Mouse (Mus musculus): ENCODE measurements around the gene Nalcn. TPM values are rescaled to one million over a fixed set of nuclear protein-coding genes. Genes with fewer than 3 reads are reported as not detected.
"Not testable (repeated sequence)": the region's sequence is repeated elsewhere in the genome, so short reads cannot be mapped to it uniquely, and the experiment has no call there.

Nalcn gene
- total RNA-seq (2021) = 10 to 100 TPM; 65.6 to 67.5 TPM

DNA sequence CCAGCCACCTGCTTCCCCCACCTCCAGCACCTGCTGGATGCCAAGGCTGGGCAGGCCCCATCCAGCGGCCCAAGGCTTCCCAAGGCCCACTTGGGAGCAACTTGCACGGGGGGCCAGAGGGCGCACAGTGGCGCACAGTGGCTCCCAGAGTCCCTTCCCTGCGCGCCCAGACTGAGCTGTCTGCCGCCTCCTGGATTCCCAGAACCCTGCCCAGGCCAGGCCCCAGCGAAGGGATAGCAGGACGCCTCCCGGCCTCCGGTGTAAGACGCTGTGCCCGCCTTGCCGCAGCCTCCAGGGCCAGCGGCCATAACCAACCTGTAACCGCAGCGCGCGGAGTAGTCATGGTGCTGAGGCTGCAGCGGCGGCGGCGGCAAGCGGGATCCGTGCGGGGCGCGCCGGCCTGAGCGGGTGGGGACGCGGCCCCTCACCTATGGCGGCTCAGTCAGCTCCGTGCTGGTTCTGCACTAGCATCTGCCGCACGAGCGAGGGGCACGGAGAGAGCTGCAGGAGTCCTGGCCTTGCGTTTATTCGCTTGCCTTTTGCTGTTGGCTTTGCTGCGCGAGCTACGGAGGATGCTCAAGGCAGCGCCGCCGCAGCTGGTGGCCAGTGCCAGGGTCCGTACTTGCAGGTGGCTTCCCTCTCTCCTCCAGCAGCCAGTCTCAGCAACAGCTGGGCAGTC, at the start of gene Nalcn:
Gene Nalcn (minus strand): TSS at position 644 of the 679 bp plus-strand sequence.
- DNase-seq = peak; percentile 66 to 71

- not testable (repeated sequence) for DNase-seq
These were observed 44.1 kb upstream of the Nalcn start for GRCm38 (mm10) chr14:123671076-123671475.

DNA sequence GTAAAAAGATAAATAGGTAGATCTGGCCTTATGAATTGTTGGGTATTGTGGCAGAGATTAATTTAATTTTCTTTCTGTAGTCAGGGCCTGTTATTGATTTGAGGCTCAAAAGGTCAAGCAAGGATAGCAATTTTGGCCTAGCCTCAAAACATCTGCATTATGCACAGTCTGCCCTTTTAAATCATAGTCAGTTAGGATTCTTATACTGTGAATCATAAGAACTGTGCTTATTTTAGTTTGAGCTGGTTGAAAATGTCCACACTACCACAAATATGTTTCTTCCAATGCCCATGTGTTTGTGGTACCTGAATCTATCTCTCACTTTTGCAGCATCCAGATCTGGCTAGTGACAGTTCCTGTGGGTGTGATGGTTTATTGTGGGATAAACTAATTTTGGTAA, 37.5 kb upstream of the Nalcn start:
- DNase-seq = no peak

GRCm38 (mm10) chr14:123663206-123663605, 36.3 kb upstream of the Nalcn start:
- no peak for DNase-seq

- DNase-seq = no peak
These were observed 35.4 kb upstream of the Nalcn start for GRCm38 (mm10) chr14:123662386-123662785.

DNA sequence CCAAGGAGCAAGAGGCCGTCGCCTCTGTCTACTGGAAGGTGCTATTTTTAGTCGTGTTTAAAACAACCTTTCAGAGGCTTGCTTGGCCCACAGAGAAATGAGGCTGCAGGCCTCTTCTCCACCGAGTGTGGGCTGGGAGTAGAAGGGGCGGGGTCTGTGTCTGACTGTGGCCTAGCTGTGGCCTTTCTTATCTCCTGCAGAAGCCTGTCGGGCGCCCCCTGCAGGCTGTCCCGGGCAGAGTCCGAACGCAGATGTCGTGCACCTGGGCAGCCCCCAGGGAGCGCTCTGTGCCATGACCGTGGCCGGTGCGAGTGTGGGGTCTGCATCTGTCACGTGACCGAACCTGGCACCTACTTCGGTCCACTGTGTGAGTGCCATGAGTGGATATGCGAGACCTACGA, 34.1 kb upstream of the Nalcn start:
- peak; percentile 23 to 24 for DNase-seq

DNA sequence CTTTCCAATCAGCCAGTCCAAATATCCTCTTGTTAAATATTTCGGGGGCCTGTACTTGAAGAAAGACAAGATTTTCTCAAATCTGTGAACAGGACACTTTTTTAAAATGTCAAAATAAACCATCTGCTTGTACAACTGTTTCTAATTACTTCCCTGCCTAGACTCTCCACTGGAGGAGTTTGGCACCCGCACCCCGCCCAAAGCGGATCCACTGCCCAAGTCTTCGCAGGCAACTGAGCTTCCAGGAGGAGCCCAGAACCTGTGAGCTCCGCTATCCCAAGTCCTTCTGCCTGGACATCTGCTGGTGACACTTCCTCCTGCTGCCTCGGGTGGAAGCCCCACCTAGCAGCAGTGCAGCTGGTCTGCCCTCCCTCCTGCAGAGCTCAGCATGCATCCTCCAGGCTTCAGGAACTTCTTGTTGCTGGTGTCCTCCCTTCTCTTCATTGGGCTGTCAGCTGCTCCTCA, 33.0 kb upstream of the Nalcn start, which contains the start of gene Itgbl1:
Gene Itgbl1 (plus strand): TSS at position 51 of the 465 bp plus-strand sequence.
- DNase-seq = peak; percentile 50 to 63

GRCm38 (mm10) chr14:123627180-123627562, 227 bp upstream of the Nalcn start:
- no peak for DNase-seq

- no peak for DNase-seq
These were observed 4.0 kb downstream of the Nalcn start for GRCm38 (mm10) chr14:123622969-123623368.

DNA sequence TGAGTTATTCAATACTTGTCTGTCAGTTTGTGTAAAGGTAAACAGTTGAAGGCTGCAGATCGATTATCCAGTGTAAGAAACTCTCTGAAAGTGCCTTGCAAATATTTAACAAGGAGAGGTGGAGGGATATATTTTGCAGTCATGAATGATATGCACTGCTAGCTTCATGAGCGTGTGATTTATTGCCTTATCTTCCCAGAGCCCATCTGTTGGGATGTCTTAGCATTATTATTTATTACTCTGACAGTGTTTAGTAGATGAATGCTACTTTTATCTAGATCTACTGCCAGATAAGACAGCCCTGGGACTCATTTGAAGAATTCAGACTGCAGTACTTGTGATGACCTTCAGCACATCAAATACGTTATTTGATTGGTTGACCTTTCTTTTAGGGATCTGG, 31.7 kb downstream of the Nalcn start:
- DNase-seq = no peak

- DNase-seq = no peak
These were observed 39.5 kb downstream of the Nalcn start for GRCm38 (mm10) chr14:123587412-123587811.

GRCm38 (mm10) chr14:123582433-123582832, 44.5 kb downstream of the Nalcn start:
- DNase-seq = no peak

DNA sequence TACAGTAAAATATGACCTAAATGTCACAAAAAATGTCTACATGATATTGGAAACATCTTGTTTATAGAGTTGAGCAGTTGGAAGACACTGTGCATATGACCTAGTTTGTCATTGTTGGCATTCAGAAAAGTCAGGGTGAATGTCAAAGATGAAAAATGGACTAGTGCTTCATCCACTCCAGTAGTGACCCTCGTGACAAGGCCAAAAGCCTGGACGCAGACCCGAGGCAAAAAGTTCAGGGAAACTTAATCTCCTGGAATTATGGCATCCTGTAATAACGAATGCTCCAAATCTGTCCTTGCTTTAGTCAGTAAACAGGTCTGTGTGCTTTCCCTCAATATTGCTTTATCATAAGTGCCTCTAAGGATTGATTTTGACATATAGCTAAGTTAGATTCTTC, 51.6 kb downstream of the Nalcn start:
- no peak for DNase-seq

DNA sequence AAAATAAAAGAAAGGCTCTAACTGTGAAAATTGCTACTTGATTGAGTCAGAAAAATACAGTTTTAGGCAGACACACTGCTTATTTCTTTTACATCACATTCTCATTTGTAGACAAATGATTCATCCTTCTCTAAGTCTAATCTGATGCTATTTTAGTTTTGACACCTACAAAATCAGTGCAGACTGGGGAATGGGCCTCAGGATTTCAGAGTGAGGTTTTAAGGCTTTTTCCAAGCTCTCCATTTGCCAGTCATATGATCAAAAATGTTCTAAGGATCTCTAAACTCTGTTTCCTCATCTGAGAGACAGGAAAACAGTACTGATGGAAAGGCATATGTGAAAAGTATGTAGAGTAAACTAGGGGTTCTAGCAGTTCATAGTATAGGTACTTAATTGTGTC, 52.0 kb downstream of the Nalcn start:
- no peak for DNase-seq

GRCm38 (mm10) chr14:123566599-123566998, 60.3 kb downstream of the Nalcn start:
- no peak for DNase-seq

DNA sequence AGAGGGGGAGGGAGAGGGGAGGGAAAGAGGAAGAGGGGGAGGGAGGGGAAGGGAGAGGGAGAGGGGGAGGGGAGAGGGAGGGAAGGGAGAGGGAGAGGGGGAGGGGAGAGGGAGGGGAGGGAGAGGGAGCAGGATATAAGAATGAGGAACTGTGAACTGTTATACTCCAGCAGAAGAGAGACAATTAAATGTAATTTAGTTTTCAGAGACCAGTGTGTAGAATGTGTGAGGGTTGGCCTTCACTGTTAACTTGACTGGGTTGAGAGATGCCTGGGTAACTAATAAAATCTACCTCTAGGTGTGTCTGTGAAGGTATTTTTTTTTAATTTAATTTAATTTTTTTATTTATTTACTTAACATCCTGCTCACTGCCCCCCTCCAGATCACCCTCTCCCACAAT, 71.4 kb downstream of the Nalcn start:
- no peak for DNase-seq

DNA sequence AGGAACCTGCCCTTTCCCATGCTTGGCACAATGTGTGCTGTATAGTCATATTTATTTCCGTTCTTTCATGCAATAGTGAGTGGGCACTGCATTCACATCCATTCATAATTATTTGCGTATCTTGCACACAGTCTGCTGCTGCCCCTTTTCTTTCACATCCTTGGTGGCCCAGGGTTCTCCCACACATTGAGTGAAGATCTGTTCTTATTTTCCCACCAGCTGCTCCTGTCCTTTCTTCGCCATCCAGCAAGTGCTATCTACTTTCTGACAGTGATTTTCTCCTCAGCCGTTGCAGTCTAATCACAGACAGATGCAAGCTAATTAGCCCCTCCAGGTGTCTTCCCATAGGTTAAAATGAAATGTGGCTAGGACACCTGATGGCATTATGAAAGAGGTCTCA, 72.0 kb downstream of the Nalcn start:
- DNase-seq = peak; percentile 12 to 15

DNA sequence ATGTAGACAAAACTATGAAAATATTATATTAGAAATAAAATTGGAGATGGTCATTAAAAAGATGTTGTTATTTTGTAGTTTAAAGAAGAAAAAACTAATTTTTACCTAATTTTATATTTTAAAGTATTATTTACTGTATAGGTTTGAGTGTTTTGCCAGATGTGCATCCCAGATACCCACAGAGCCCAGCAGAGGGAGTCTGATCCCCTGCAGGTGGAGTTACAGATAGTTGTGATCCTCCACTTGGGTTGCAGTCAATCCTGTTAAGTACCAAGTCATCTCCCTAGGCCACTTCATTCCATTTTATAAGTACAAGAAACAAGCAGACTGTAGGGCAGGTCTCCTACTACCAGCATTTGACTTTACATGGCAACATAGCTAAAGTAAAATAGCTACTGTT, 84.6 kb downstream of the Nalcn start:
- DNase-seq = no peak

DNA sequence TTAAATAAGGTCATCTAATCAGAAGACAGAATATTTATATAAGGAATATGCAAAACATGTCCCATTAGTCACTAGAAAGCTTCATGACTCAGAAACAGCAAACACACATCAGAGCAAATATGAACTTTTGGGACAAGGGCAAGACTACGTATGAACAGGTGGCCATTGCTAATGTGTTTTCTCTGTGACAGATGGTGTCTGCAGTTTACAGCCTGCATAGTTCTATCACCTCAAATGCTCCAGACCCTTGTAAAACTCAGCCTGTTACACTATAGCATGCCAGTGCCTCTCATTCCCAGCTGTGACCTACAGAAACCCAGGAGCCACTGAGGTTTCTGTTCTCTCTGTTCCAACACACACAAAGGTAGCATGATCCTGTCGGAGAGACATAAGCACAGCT, 91.3 kb downstream of the Nalcn start:
- no peak for DNase-seq

GRCm38 (mm10) chr14:123533000-123533399, 93.9 kb downstream of the Nalcn start:
- no peak for DNase-seq

DNA sequence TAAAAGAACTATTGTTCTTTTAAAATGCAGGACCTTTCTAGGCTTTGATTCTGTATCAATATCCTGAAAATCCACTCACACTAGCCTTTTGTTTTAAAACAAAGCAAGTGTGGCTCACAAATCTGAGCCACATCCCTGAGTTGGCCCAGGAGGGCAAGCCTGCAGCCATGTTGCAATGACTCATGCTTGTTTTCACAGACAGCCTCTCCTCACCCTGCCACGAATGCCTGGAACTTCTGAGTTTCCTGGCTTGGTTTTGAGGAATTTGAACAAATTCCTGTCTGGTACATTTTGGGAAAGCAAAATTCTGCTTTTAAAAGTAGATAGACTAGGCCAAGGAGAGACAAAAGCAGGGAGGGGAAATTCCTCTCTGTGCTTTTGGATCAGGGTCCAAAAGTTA, 95.7 kb downstream of the Nalcn start:
- no peak for DNase-seq

GRCm38 (mm10) chr14:123529143-123529542, 97.8 kb downstream of the Nalcn start:
- DNase-seq = no peak

- peak; percentile 40 to 47 for DNase-seq
These were observed 113.4 kb downstream of the Nalcn start for GRCm38 (mm10) chr14:123513376-123514141.

DNA sequence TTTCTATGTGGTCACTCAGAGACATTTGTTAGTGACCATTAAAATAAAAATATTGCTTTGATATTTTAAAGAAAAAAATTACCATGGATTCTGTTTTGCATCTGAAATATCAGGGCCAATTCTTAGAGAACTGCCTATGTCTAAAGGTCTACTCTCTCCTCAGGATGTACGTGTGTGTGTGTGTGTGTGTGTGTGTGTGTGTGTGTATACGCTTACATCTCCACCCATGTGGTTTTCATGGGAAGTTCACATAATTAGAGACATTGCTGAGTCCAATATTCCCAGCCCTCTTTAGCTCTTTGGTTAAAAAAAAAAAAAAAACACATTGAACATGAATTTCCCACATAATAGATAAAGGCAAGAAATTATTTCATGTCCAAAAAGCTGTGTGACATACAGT, 114.0 kb downstream of the Nalcn start:
- no peak for DNase-seq

All from layer of hippocampus, postnatal 36 days (tissue).